Mouse (Mus musculus) T-cell, adult 66 days (primary cell): ENCODE results near the gene Usp44. TPM values are rescaled to one million over a fixed set of nuclear protein-coding genes. Genes with fewer than 3 reads are reported as not detected.

Source experiments
- total RNA-seq, 2 experiments: library from RNA; stranded (reverse); gene quantifications; 3 replicates in 1 of 2; 4 replicates in 1 of 2; pipeline ENCODE4 v1.2.4; 2023

The Usp44 gene
- total RNA-seq: not detected

GRCm38 (mm10) chr10:93830931-93831729, at the start of gene Usp44:
Gene Usp44 (plus strand): TSS chr10:93831555.

GRCm38 (mm10) chr10:93897043-93897646, 65.8 kb downstream of the Usp44 start, which contains the start of gene Metap2:
Gene Metap2 (minus strand): TSS chr10:93897093.

Other genes starting within 250 kb of the Usp44 start
- 10 to 100 TPM; 19.5 to 20.2 TPM for gene Snrpf, start 241.8 kb upstream of the Usp44 start, total RNA-seq
- under 1 TPM; 0.44 to 0.70 TPM for gene Ntn4, start 190.9 kb upstream of the Usp44 start, total RNA-seq
- gene Metap2, start 65.5 kb downstream of the Usp44 start, total RNA-seq: 100 to 1,000 TPM; 132 to 133 TPM
- 10 to 100 TPM; 23.3 to 31.4 TPM for gene Vezt, start 204.3 kb downstream of the Usp44 start, total RNA-seq
- 1 to 10 TPM; 4.4 to 5.5 TPM for gene Fgd6, start 204.4 kb downstream of the Usp44 start, total RNA-seq